Mouse (Mus musculus) thymus, adult 18-20 months (tissue): ENCODE measurements around the gene Zranb2.
A peak's percentile ranks its signal among the peaks of the same experiment; 100 is the strongest.

Experiments
- DNase-seq, 2 experiments: peaks; one replicate each; pipeline ENCODE4 v3.0.0; 2022; ENCODE audit warnings: mixed read lengths in 2 of 2

The Zranb2 gene

GRCm38 (mm10) chr3:157533964-157534785 is at the start of gene Zranb2:
Gene Zranb2 (plus strand): TSS chr3:157534160.
- peak; percentile 79 to 83 for DNase-seq

GRCm38 (mm10) chr3:157492043-157492442 is 41.9 kb upstream of the Zranb2 start:
- DNase-seq, result no peak

- DNase-seq, result no peak
Observed at GRCm38 (mm10) chr3:157502216-157502615, 31.7 kb upstream of the Zranb2 start.

- DNase-seq, result no peak
Observed at GRCm38 (mm10) chr3:157514116-157514796, 19.7 kb upstream of the Zranb2 start.

- DNase-seq, result no peak
Observed at GRCm38 (mm10) chr3:157516471-157516870, 17.5 kb upstream of the Zranb2 start.

DNA sequence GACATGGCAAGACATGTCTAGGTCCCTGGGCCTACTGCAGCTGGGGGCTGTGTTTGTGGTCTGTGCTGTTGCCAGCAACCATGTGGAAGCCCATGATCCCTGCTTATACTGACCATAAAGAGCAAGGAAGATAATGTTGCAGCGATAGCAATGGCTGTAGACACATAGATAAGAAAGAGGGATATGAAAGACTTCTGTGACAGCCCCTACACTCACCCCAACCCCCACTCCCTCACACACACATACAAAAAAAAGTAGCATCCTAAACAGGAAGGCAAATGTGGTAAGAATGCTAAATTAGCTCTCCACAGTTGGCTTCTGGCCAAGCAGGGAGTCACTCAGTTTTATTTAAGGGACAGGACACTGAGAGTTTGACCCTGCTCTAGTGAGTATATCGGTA is 16.0 kb upstream of the Zranb2 start:
- no peak for DNase-seq

DNA sequence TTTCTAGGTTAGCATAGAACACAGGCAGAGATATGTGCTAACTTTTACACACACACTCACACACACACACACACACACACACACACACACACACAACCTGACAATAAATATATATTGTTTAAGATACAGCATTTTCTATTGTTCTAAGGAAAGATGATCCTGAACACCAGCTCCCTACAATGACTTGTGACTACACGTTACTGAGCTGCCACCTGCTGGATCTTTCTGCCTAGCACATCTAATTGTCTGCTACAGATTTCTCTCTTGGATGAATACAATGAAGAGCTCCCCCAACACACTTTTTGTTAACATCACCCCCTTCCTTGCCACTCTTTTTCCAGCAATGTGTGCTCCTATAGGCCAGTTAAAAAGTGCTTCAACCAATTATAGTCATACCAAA is 13.5 kb upstream of the Zranb2 start:
- DNase-seq, result no peak

GRCm38 (mm10) chr3:157523834-157524233 is 10.1 kb upstream of the Zranb2 start:
- DNase-seq, result no peak

GRCm38 (mm10) chr3:157531585-157531984 is 2.4 kb upstream of the Zranb2 start:
- no peak for DNase-seq

- no peak for DNase-seq
Observed at GRCm38 (mm10) chr3:157534786-157535415, 941 bp downstream of the Zranb2 start.

DNA sequence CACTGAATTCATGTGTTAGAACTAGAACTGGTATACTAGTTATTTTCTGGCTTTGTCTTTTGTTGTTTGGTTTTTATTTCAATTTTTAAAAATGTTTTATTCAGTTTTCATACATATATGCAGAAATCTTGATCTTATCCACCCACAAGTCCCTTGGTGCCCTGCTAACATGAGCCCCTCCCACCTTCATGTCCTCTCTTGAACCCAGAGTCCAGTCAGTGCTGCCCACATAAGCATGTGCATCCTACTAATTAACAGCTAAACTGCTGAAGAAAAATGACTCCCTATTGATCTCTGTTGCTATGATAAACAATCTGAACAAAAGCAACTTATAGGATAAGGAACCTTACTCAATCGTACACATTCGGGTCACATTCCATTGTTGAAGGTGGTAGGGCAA is 15.4 kb downstream of the Zranb2 start:
- DNase-seq, result no peak

GRCm38 (mm10) chr3:157549758-157550600 is 16.0 kb downstream of the Zranb2 start:
- no peak for DNase-seq

DNA sequence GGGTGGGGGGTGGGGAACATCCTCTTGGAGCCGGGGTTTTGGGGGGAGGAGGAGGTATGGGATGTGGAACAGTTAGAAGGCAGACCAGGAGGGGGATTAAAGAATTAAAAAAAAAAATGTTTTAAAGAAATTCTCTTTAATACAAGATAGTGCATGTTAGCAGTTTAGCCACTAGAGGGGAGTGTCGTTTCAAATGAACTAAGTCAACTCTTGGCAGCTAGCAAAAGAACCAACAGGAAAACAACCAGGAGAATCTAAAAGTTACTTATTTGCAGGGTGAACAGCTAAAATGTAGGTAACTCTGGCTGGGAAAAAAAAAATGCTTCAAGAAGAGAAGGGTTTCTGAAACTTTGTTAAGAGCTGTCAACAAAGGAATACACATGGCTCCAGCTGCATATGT is 31.2 kb downstream of the Zranb2 start:
- DNase-seq, result no peak

DNA sequence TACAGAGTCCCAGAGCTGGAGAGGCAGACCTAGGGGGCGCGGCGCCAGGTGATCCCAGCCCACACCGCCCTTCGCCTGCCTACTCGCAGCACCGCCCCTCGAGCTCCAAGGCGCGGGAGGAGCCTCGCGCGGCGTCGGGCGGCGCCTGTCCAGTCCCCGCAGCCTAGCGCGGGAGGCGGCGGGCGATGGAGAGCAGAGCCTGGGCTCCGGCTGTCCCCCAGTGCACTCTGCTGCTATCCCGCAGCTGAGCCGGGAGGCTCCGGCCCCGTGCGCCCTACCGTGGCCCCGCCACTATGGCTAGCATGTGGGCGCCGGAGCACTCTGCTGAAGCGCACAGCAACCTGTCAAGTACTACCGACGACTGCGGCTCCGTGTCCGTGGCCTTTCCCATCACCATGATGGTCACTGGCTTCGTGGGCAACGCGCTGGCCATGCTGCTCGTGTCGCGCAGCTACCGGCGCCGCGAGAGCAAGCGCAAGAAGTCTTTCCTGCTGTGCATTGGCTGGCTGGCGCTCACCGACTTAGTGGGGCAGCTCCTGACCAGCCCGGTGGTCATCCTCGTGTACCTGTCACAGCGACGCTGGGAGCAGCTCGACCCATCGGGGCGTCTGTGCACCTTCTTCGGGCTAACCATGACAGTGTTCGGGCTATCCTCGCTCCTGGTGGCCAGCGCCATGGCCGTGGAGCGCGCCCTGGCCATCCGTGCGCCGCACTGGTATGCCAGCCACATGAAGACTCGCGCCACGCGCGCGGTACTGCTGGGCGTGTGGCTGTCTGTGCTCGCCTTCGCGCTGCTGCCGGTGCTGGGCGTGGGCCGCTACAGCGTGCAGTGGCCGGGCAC is 33.0 kb downstream of the Zranb2 start, which contains the start of gene Ptger3:
TSS of gene Ptger3 (plus strand) at position 168 of the 841 bp plus-strand sequence.
- no peak for DNase-seq

DNA sequence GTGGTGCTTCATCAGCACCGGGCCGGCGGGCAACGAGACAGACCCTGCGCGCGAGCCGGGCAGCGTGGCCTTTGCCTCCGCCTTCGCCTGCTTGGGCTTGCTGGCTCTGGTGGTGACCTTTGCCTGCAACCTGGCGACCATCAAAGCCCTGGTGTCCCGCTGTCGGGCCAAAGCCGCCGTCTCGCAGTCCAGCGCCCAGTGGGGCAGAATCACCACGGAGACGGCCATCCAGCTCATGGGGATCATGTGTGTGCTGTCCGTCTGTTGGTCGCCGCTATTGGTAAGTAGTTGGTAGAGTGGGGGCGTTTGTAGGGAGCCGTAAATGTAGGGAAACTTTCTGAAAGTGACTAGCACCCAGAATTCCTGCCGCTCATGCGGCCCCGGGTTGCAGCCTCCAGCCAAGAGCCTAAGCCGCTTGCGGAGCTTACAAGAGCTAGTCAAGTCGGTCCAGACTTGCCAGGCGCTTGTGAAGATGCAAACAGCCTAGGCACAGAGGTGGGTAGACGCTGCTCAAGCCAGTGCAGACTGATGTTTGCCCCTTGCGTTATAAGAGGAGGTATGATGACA is 33.7 kb downstream of the Zranb2 start:
- no peak for DNase-seq

GRCm38 (mm10) chr3:157572011-157572410 is 38.1 kb downstream of the Zranb2 start:
- DNase-seq, result no peak

DNA sequence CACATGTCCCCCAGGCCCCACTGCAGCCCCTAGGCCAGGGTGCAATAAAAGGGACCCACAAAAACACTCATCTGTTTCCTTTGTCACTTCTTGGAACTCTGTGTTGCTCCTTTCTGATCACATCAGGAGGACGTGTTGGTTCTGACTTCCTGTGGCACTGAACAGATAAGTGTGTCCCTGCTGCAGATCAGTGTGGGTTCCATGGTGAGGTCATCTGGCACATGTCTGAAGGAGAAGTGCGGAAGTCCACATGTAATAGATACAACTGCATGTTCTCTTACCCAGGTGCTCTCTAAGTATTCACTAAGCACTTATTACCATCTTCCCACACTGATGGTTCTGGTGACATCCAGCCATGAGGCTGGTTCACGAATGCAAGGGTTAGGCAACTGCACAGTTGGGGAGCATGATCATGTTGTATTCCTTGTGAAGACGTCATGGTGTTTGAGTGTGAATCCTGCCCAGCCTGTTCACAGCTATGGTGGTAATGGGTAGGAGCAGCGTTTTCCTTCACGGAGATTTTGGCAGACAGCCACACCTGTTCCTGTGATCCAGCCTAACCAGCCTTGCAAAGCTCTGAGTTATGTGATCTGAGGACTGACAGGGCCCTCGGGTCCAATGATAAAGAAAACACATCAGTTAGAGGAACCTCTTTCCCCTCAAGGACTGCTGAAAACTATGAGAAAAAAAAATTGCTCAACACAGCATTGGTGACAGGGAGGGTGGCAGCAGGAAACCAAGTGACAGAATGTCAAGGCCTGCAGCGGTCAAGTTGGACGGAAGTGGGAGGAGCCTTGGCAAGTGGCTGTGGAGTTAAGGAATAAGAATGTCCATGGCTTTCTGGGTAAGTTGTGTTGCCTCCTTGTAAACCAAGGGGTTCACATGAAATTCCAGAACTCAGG is 41.7 kb downstream of the Zranb2 start:
- DNase-seq, result no peak

DNA sequence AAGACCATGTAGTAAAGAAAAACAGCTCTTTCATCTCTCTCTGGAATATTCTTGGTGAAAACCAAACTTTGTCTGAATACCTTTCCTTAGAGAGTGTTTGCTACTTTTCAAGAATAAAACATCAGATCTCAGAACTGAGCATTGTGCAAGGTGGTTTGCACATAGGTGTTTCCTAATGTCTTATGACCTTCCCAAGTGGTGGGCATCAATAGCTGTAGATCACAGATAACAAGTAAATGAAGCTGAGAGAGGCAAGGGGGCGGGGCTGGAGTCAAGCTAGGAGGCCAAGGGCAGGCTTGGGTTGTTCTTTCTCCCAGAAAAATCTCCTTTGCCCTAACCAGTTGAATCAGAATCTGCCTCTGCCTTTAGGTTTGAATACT is 42.4 kb downstream of the Zranb2 start:
- DNase-seq, result no peak

- no peak for DNase-seq
Observed at GRCm38 (mm10) chr3:157576862-157577261, 42.9 kb downstream of the Zranb2 start.

- DNase-seq, result no peak
Observed at GRCm38 (mm10) chr3:157578469-157579170, 44.7 kb downstream of the Zranb2 start.
